Mouse (Mus musculus) v-Abl transformed pro-B cells (cell line): ENCODE measurements around the gene Hfe.
"Not testable (repeated sequence)": the region's sequence is repeated elsewhere in the genome, so short reads cannot be mapped to it uniquely, and the experiment has no call there.

Source experiments
- in situ Hi-C, 2 experiments: fragments of 400-800 bp; cut with MboI; formaldehyde crosslinking; loops; one replicate each; pipeline ENCODE4 v1.15.1; 2025; ENCODE audit not compliant: unreplicated experiment in 2 of 2

Hfe gene

GRCm38 (mm10) chr13:23729706-23730105, 19.1 kb upstream of the Hfe start:
- in situ Hi-C loops: loop anchor here (5.0 to 10.0 kb wide), 3 partner anchors 32 to 105 kb away; partner anchors contain the start of genes Hist1h1e (in 1 of the 2), Hist1h1t (in 1 of the 2), Hist1h2ac (in 1 of the 2) and Hist1h2bc (in 1 of the 2)

DNA sequence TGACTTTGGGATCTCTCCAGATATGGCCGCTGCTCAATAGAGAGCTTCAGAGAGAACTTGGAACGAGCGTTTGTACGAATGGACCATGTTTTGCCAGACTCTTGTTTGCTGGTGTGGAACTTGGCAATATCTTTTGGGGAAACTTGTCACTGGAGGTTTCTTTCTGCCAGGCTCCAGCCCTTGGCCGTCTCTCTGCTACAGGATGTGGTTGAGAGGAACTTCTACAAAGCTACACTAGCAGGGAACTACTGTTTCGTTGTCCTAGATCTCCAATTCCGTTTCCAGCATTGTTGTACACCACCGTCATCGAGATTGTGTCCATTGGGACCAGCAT, 18.5 kb upstream of the Hfe start:
- in situ Hi-C loops: no loop called here

DNA sequence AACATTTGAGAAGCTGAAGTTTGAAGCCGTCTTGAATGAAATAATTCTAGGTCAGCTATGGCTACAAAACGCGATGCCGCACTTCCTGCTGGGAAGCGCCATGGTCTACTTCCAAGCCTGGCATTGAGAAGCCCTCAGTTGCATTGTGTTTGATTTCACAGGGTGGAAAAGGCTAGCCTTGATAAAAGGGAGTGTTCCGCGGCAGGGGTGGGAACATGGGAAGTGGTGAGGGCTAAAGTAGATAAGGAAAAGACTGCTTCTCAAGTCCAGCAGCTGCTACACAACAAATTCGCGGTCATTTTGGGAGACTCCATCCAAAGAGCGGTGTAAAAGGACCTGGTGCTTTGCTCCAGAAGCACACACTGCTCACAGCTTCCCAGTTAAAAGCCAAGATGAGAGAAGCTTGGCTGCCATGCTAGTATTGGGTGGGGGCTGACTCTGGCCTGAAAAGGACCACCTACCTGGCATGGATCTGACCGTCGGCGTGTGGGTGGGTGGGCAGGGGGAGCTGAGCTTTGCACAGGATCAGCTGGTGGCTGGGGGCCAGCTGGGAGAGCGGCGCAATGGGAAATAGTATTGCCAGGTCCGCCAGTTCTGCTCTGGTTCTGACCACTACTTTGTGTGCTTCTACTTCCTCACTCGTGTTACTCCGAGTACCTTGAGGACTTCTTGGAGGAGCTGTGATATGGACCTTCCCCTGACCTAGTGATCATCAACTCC, 18.0 kb upstream of the Hfe start:
- in situ Hi-C loops: no loop called here

- in situ Hi-C loops: no loop called here
These were observed 14.6 kb upstream of the Hfe start for GRCm38 (mm10) chr13:23725213-23725612.

DNA sequence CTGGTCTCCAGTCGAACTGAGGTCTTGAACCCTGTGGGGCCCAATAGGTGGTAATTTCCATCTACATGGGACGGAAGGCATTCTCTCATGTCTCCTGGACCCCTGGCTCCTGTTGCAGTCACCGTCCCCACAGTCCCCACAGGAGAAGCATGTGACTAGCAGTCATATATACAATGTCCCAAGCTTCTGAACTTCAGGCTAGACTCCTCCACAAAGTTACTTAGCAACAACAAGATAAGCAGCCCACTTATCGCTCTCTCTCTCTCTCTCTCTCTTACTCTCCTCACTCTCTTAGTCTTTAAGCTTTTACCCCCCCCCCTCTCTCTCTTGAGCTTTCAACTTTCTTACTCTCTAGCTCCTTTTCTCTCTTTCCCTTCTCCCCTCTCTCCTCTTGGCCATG, 13.6 kb upstream of the Hfe start:
- in situ Hi-C loops: no loop called here

GRCm38 (mm10) chr13:23717593-23718245, 7.1 kb upstream of the Hfe start:
- in situ Hi-C loops: not testable (repeated sequence)

- in situ Hi-C loops: no loop called here
These were observed 6.5 kb upstream of the Hfe start for GRCm38 (mm10) chr13:23717176-23717575.

DNA sequence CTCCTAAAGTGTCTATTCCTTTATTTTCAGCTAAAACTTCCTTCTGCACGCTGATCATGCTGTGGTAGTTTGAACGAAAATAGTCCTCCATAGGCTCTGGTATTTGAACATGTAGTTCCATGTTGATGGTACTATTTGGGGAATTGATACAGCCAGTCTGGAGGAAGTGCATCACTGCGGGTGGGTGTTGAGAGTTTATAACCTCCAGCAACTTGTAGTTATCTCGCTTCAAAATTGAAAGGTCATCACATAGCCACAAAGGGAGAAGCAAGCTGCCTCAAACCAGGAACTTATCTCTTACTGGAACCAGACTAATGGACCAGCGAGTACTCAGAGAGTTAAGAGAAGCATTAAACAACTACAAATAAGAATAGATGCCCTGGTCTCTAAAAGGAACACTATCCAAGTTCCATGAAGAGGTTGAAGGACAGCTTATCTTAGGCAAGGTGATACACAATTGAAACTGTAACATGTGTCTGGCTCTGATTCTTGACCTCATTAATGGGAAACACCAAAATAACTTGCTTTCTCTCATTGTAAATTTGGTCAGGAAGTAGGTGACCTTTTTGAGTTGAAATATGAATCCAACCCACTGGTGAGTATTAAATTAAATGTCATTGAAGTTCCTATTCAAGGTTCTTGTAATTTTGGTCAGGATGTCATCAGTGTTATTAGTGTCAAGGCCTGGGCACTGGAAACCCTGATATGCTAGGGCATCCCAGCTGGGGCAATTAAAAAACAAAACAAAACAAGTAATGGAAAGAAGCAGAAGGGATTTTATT, 5.8 kb upstream of the Hfe start:
- in situ Hi-C loops: no loop called here

DNA sequence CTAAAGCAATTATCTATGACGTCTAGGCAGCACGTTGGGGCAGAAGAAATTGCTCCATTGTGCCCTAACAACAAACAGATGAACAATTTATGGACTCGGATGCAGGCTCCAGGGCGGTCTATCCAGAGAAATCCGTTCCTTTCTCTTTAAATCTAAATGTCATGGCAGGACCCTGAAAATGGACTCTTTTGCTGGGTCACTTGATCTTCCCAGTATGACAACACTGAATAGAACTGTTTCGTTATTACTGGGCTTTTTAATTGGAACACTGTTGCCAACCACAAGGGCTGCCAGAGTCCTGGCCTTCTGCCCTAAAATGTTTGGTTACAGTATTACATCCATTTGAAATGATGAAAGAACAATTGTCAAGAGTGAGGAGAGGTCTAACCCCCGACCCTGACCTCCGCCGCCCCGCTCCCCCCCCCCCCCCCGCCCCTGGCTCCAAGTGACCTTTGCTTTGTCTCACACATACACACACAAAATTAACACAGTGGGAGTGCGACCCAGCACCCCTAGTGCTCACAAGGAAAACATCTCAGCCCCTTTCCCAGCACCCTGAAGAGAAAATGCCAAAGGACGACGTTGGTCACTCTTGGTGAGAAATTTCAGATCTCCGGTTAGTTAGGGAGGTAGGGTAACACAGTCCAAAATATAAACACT, 810 bp downstream of the Hfe start:
- in situ Hi-C loops: no loop called here

- in situ Hi-C loops: no loop called here
These were observed 2.0 kb downstream of the Hfe start for GRCm38 (mm10) chr13:23708654-23709053.

DNA sequence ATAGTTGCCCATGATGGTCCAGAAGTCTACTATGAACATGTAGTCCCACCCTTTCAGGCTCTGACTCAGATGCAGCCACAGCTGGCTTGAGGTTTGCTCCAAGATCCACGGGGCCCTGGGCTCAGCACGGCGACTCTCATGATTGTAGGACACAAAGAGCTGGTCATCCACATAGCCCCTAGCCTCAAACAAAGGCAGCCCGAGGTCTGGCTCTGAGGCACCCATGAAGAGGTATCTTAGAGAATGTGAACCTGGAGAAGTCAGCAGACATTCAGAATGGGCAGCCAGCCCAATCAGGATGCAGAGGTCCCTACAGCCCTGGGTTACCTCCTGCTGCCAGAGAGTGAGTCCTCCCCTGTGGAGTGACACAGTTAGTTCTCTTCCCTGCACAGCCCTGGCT, 2.6 kb downstream of the Hfe start:
- in situ Hi-C loops: no loop called here

- in situ Hi-C loops: no loop called here
These were observed 3.9 kb downstream of the Hfe start for GRCm38 (mm10) chr13:23706771-23707170.

- in situ Hi-C loops: no loop called here
These were observed 4.8 kb downstream of the Hfe start for GRCm38 (mm10) chr13:23705751-23706356.

- in situ Hi-C loops: loop anchor here in 1 of 2 experiments (5.0 kb wide), 1 partner anchor 34 kb away; the partner anchor contains the start of gene Hist1h1c
These were observed 7.9 kb downstream of the Hfe start for GRCm38 (mm10) chr13:23702801-23703200.

DNA sequence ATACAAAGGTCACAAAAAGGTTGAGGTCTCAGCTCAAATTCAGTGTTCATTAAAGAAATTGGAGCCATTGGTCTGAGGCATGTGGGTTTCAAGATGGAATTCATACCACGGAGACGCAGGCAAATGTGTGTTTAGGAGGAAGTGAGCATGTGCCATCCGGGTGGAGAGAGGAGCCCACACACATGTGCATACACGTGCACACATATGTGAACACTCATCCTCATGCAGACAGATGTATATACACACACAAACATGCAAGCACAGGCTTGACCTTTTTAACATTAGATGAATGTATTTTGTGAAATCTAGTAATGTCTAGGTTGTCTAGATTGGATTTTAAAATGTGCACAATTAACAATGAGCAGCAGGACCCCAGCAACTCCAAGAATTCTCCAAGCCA, 8.4 kb downstream of the Hfe start:
- in situ Hi-C loops: loop anchor here in 1 of 2 experiments (5.0 kb wide), 1 partner anchor 35 kb away; the partner anchor contains the start of gene Hist1h1c

- in situ Hi-C loops: loop anchor here in 1 of 2 experiments (5.0 kb wide), 1 partner anchor 36 kb away; the partner anchor contains the start of gene Hist1h1c
These were observed 9.7 kb downstream of the Hfe start for GRCm38 (mm10) chr13:23700786-23701520.

GRCm38 (mm10) chr13:23699767-23700166, 10.9 kb downstream of the Hfe start:
- in situ Hi-C loops: loop anchor here (5.0 to 10.0 kb wide), 4 partner anchors 33 to 267 kb away; partner anchors contain the start of genes Hist1h1c (in 1 of the 2), Hist1h1d (in 1 of the 2) and Hist1h4f (in 1 of the 2)

- in situ Hi-C loops: loop anchor here in 1 of 2 experiments (5.0 to 10.0 kb wide), 3 partner anchors 33 to 267 kb away; partner anchors contain the start of genes Hist1h1d and Hist1h4f
These were observed 11.7 kb downstream of the Hfe start for GRCm38 (mm10) chr13:23698996-23699395.

DNA sequence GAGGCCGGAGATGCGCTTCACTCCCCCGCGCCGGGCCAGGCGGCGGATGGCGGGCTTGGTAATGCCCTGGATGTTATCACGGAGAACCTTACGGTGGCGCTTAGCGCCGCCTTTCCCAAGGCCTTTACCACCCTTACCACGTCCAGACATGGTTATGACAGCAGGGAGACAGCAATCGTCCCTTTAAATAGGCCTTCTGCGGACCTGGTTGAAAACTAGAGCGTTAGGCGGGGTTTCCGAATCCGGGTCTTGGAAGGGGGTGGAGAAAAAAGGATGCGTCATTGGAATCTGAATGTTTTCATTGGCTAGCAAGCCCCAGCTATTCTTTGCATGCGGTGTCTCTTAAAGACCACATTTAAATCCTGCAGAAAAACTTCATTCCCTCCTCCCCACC, 12.4 kb downstream of the Hfe start, which contains the start of gene Hist1h4c:
TSS of gene Hist1h4c (minus strand) at position 155 of the 394 bp plus-strand sequence.
- in situ Hi-C loops: loop anchor here in 1 of 2 experiments (5.0 to 10.0 kb wide), 3 partner anchors 34 to 266 kb away; partner anchors contain the start of genes Hist1h1d and Hist1h4f
